Mouse (Mus musculus) kidney, embryonic 16.5 days (tissue): ENCODE measurements at regions not wholly inside any gene's neighbourhood (a gene's known extent, or its start where the extent isn't known, plus 50 kb on each side); places are given as distances from the start of the nearest gene placed in this dataset.
A peak's percentile ranks its signal among the peaks of the same experiment; 100 is the strongest.

Experiments
- ATAC-seq: fragments of 200-750 bp; cut with Nextera tagmentation; 2 replicates; pipeline ENCODE4 v1.8.0; 2017; ENCODE audit warnings: moderate TSS enrichment; ENCODE audit not compliant: low FRiP score, low TSS enrichment
- H3K27ac ChIP-seq: fragments of 300-500 bp; sonication (generic); 2 replicates; pipeline ENCODE4 v1.5.1; 2014; ENCODE audit warnings: low read length
- H3K27me3 ChIP-seq: fragments of 300-500 bp; sonication (generic); 2 replicates; pipeline ENCODE4 v1.6.1; 2014; ENCODE audit warnings: low read length, control low read depth, mixed read lengths; ENCODE audit not compliant: insufficient read depth
- H3K36me3 ChIP-seq: fragments of 300-500 bp; sonication (generic); 2 replicates; pipeline ENCODE4 v1.6.1; 2014; ENCODE audit warnings: low read length, control low read depth, mixed read lengths; ENCODE audit not compliant: insufficient read depth
- H3K4me1 ChIP-seq: fragments of 300-500 bp; sonication (generic); 2 replicates; pipeline ENCODE4 v1.6.1; 2014; ENCODE audit warnings: low read length, control low read depth, mixed read lengths; ENCODE audit not compliant: insufficient read depth
- H3K4me2 ChIP-seq: fragments of 300-500 bp; sonication (generic); replicated peaks from 2 replicates; pipeline ENCODE4 v1.6.1; 2014; ENCODE audit warnings: low read depth, low read length
- H3K4me3 ChIP-seq: fragments of 300-500 bp; sonication (generic); 2 replicates; pipeline ENCODE4 v1.5.1; 2014; ENCODE audit warnings: mild to moderate bottlenecking, low read length
- H3K9ac ChIP-seq: fragments of 300-500 bp; sonication (generic); replicated peaks from 2 replicates; pipeline ENCODE4 v1.6.1; 2014; ENCODE audit warnings: low read length
- H3K9me3 ChIP-seq: fragments of 300-500 bp; sonication (generic); 2 replicates; pipeline ENCODE4 v1.6.1; 2016; ENCODE audit warnings: low read length, control low read depth
- WGBS: fragments of 180-500 bp; shearing (Covaris S2); extraction: QIAGEN DNeasy Blood & Tissue Kit; methylation state at CpG from one replicate; pipeline ENCODE4 v1.1.7; 2014; 5-methylcytosine and 5-hydroxymethylcytosine counted together

DNA sequence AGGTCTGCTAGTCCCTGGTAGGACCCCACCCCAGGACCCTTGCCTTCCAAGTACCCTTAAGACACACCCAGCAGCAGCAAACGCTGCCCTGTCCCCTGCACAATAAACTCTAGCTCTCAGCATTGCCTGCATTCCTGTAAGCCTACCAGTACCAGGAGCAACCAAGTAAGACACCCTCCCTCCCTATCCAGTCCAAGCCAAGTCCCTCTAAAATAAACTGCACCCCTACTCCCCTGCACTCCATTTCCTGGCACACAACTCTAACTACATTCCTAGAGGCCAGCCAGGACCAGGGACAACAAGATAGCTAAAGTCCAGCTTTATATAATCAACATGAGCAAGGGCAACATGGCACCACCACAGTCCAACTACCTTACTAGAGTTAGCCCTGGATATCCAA is 103.5 kb downstream of the Ids start:
- Histone ChIP-seq H3K4me1 (no peaks in the 10 kb centered on the region), H3K9ac (no peak overlapping the region), H3K9me3 (no peaks in the 10 kb centered on the region), H3K27ac (no peak overlapping the region), H3K36me3 (no peaks in the 10 kb centered on the region), H3K4me3 (no peak overlapping the region), H3K27me3 (no peaks in the 10 kb centered on the region), H3K4me2 (no peak overlapping the region)
- WGBS = 54% methylated on average over 1 of the region's 1 CpGs
- no peak for ATAC-seq

DNA sequence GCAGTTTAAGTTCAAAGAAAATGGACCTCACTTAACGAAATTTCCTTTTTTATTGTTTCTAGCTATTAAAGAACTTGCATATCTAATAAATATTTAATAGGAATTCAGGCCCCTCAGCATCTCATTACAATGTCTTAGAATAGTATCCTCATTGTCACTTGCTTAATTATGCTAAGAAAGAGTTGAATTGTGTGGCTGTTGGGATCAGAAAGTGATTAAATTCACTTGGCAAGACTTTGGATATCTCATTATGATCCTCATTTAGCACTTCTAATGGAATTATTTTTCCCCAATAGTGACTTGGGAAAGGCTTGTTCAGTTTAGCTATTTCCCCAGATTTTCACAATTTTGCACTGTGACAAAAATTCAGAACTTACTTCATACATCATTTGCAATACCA is 148.9 kb downstream of the Ids start:
- Histone ChIP-seq H3K4me2 (no peak overlapping the region), H3K4me3 (no peak overlapping the region), H3K9me3 (no peaks in the 10 kb centered on the region), H3K9ac (no peak overlapping the region), H3K27ac (no peak overlapping the region), H3K27me3 (no peaks in the 10 kb centered on the region), H3K36me3 (no peaks in the 10 kb centered on the region), H3K4me1 (no peaks in the 10 kb centered on the region)
- no peak for ATAC-seq
- WGBS = 68% methylated on average over 1 of the region's 1 CpGs

- no peaks in the 10 kb centered on the region for H3K4me1 ChIP-seq
- no peaks in the 10 kb centered on the region for H3K9me3 ChIP-seq
- no peak overlapping the region for H3K27ac ChIP-seq
- ATAC-seq = peak; percentile 15; the same call in 1 of the 2 replicates
- no peak overlapping the region for H3K4me2 ChIP-seq
- H3K4me3 ChIP-seq = no peak overlapping the region
- no peaks in the 10 kb centered on the region for H3K36me3 ChIP-seq
- no peak overlapping the region for H3K9ac ChIP-seq
- WGBS = 64% methylated on average over 1 of the region's 1 CpGs
- H3K27me3 ChIP-seq = no peaks in the 10 kb centered on the region
These were observed 180.3 kb downstream of the Ids start for GRCm38 (mm10) chrX:70184427-70185090.

DNA sequence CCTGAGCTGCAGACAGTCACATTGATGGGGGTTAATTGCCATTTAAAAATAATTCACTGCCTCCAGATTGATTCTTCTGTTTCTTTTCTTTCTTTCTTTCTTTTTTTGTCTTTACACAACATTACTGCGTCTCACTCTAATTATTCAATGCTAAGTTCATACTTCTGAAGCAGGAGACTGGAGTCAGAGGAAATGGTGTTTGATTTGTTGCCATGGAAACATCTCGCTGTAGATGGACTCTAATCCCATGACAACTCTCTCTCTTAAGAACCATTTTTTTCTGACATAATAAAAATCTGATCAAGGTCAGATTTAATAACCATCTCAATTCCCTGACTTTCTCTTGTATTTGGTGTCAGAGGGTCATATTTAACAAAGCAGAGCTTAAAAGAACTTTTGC is 195.1 kb downstream of the Ids start:
- H3K27ac ChIP-seq = no peak overlapping the region
- H3K9ac ChIP-seq = no peak overlapping the region
- H3K4me1 ChIP-seq = no peaks in the 10 kb centered on the region
- no peaks in the 10 kb centered on the region for H3K9me3 ChIP-seq
- ATAC-seq = no peak
- no peak overlapping the region for H3K4me2 ChIP-seq
- no peaks in the 10 kb centered on the region for H3K36me3 ChIP-seq
- H3K27me3 ChIP-seq = no peaks in the 10 kb centered on the region
- no peak overlapping the region for H3K4me3 ChIP-seq
- 69% methylated on average over 2 of the region's 2 CpGs for WGBS

DNA sequence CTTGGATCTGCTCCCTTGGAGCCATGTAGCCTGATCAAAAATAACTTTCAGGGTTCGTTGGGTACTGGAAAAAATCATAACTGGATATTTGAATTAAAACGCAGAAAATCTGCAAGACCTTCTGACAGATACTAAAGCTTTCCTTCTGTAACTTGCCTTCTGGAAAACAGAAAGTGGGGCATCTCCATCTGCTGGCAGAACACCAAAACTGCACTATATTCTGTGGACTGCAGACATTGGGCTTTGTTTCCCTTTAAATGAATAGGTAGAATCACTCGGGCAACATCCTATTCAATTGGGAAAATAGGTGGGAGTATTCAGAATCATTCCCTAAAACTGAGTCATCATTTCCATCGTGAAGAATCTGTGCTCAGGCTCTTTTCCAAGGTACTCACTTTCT is 203.9 kb downstream of the Ids start:
- no peak overlapping the region for H3K4me3 ChIP-seq
- 20% methylated on average over 4 of the region's 4 CpGs for WGBS
- no peak overlapping the region for H3K9ac ChIP-seq
- H3K9me3 ChIP-seq = no peaks in the 10 kb centered on the region
- no peaks in the 10 kb centered on the region; the same call in 1 of the 2 replicates for H3K27me3 ChIP-seq
- ATAC-seq = no peak
- no peak overlapping the region for H3K27ac ChIP-seq
- H3K4me1 ChIP-seq = no peaks in the 10 kb centered on the region
- H3K36me3 ChIP-seq = no peaks in the 10 kb centered on the region
- no peak overlapping the region for H3K4me2 ChIP-seq
